Mouse (Mus musculus) heart, embryonic 13.5 days (tissue): Measurements from ENCODE around the gene Olfr313. TPM values are rescaled to one million over a fixed set of nuclear protein-coding genes. Genes with fewer than 3 reads are reported as not detected.

Experiments used
- ATAC-seq: fragments of 200-750 bp; cut with Nextera tagmentation; 2 replicates; pipeline ENCODE4 v1.8.0; 2017; ENCODE audit warnings: moderate TSS enrichment; ENCODE audit not compliant: insufficient number of reproducible peaks, low FRiP score, low TSS enrichment; ENCODE audit errors: extremely low read depth
- H3K27ac ChIP-seq: fragments of 300-500 bp; sonication (generic); replicated peaks from 2 replicates; pipeline ENCODE4 v1.5.1; 2015; ENCODE audit warnings: moderate library complexity, mild to moderate bottlenecking, inconsistent platforms
- H3K27me3 ChIP-seq: fragments of 300-500 bp; sonication (generic); replicated peaks from 2 replicates; pipeline ENCODE4 v1.6.1; 2015; ENCODE audit warnings: mild to moderate bottlenecking, inconsistent platforms
- H3K36me3 ChIP-seq: fragments of 300-500 bp; sonication (generic); 2 replicates; pipeline ENCODE4 v1.6.1; 2015; ENCODE audit warnings: mild to moderate bottlenecking, inconsistent platforms
- H3K4me1 ChIP-seq: fragments of 300-500 bp; sonication (generic); 2 replicates; pipeline ENCODE4 v1.6.1; 2015; ENCODE audit warnings: inconsistent platforms
- H3K4me2 ChIP-seq: fragments of 300-500 bp; sonication (generic); 2 replicates; pipeline ENCODE4 v1.6.1; 2015; ENCODE audit warnings: inconsistent platforms, mild to moderate bottlenecking, moderate library complexity
- H3K4me3 ChIP-seq: fragments of 300-500 bp; sonication (generic); 2 replicates; pipeline ENCODE4 v1.5.1; 2015; ENCODE audit warnings: moderate library complexity, mild to moderate bottlenecking, inconsistent platforms
- H3K9ac ChIP-seq: fragments of 300-500 bp; sonication (generic); 2 replicates; pipeline ENCODE4 v1.6.1; 2015; ENCODE audit warnings: inconsistent platforms, mild to moderate bottlenecking, moderate library complexity
- H3K9me3 ChIP-seq: fragments of 300-500 bp; sonication (generic); 2 replicates; pipeline ENCODE4 v1.6.1; 2016; ENCODE audit warnings: inconsistent platforms
- WGBS: fragments of 180-500 bp; shearing (Covaris S2); methylation state at CpG from one replicate; pipeline ENCODE4 v1.1.7; 2015; ENCODE audit warnings: mixed read lengths; 5-methylcytosine and 5-hydroxymethylcytosine counted together
- polyA plus RNA-seq: library from polyadenylated mRNA; unstranded; fragments of >200 nt; fragmentation: Nextera tagmentation; extraction: Ambion mirVana; gene quantifications from 2 replicates; pipeline ENCODE4 v1.2.1, GENCODE M21; 2015

Gene Olfr313
- polyA plus RNA-seq, 1 experiment from 2014 or later = 0.12 TPM

DNA sequence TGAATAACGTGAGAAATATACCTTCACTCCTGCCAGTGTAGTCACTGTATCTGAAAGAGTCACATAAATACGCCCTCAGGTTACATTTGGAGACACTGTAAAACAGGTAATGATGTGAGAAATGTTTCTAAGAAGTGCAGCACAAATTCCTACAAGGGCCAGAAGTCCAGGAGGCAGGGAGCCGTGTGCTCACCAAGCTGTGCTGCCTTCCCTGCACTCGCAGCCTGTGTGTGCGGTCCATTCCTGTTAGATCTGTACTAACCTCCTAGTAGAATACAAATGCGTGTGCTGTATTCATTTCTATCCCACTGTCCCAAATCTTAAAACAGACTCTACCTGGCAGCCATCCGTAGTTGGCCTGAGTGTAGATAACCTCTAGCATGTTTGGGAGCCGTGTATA, 45.9 kb downstream of the Olfr313 start:
- H3K36me3 ChIP-seq = peaks cover 59% of the 10 kb centered on the region
- no peak overlapping the region for H3K27ac ChIP-seq
- no peak overlapping the region for H3K4me3 ChIP-seq
- ATAC-seq = no peak
- no peak overlapping the region for H3K4me2 ChIP-seq
- 88% methylated on average over 8 of the region's 8 CpGs for WGBS
- H3K27me3 ChIP-seq = no peaks in the 10 kb centered on the region
- H3K9me3 ChIP-seq = peaks cover 43% of the 10 kb centered on the region
- no peaks in the 10 kb centered on the region for H3K4me1 ChIP-seq
- H3K9ac ChIP-seq = no peak overlapping the region

DNA sequence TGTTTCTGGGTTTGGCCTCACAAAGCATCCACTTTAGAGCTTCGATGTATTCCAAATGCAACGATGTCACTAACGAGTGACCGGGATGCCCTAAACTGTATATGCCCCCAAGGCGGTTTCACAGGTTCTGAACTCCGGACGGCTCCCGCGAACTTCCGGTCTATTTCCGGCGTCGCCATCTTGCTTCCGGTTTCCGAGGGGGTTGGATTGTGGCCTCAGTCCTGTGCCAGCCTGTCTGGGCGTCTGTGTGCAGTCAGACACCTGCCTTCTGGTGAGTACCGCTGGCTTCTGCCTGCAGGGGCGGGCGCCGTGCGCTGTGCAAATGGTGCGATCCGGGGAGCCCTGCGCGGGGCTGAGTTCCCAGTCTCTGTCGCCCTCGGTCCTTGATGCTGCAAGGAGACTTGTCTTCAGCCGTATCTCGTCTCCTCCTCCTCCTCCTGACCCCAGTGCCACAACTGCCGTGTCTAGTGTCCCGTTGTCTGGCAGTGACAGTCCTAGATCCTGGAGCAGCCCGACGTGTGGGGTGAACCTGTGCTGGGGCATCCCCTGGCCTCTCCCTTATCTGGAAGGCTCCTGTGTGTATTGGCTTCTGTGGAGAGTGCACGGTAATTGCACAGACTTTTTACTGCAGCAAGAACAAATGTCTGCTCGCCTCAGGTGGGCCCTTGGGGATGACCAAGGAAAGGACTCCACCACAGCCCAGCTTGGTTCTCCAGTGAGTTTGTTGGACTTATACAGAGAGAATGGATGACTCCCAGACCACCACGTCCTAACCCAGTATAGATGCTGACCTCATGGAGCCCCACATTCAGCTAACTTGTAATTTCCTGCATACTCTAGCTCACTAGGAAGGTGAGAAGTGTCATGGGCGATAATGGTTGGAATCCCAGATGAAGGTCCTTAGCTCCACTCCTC, 52.5 kb downstream of the Olfr313 start, which contains the start of gene 2810021J22Rik:
Gene 2810021J22Rik, plus strand, starts transcription at position 178 of the 915 bp plus-strand sequence.
- Histone ChIP-seq H3K36me3 (peaks cover 33% of the 10 kb centered on the region), H3K27me3 (no peaks in the 10 kb centered on the region), H3K4me1 (peaks cover 11% of the 10 kb centered on the region), H3K4me2 (peak within 1 kb of the TSS; percentile 89), H3K4me3 (peak within 1 kb of the TSS; percentile 72), H3K9me3 (peaks cover 3% of the 10 kb centered on the region; the same call in 1 of the 2 replicates), H3K9ac (peak within 1 kb of the TSS; percentile 82), H3K27ac (peak within 1 kb of the TSS; percentile 77)
- peak; percentile 54 for ATAC-seq
- 4% methylated on average over 37 of the region's 37 CpGs for WGBS

DNA sequence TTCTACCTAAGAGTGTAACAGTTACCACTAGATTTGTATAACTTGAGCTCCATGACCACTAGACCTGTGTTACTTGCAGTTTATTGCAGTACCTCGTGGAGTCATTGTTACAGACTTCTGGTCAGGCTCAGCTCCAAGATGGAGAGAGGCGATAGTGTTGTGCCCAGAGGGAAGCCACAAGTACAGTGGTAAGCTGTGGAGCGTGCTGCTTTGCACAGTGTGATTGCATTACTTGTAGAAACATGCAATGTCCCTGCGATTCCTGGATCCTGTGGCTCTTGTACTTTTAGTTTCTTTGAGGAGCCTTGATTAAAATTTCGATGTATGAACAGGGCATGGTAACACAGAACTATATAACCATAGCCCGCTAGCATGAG, 53.1 kb downstream of the Olfr313 start:
- H3K4me2 ChIP-seq = peak overlapping the region; percentile 89
- peak overlapping the region; percentile 82; the same call in 1 of the 2 replicates for H3K9ac ChIP-seq
- no peak overlapping the region for H3K27ac ChIP-seq
- peaks cover 33% of the 10 kb centered on the region for H3K36me3 ChIP-seq
- no peaks in the 10 kb centered on the region for H3K27me3 ChIP-seq
- peaks cover 3% of the 10 kb centered on the region; the same call in 1 of the 2 replicates for H3K9me3 ChIP-seq
- peak overlapping the region; percentile 72 for H3K4me3 ChIP-seq
- WGBS = 84% methylated on average over 6 of the region's 6 CpGs
- peaks cover 11% of the 10 kb centered on the region for H3K4me1 ChIP-seq
- ATAC-seq = no peak

Other genes with a start within 250 kb of the Olfr313 start
- not detected in 2 replicates for gene Olfr224, start 244.4 kb upstream of the Olfr313 start, polyA plus RNA-seq
- gene Olfr325, start 237.3 kb upstream of the Olfr313 start, polyA plus RNA-seq = not detected in 2 replicates
- not detected in 2 replicates for gene Olfr324, start 219.9 kb upstream of the Olfr313 start, polyA plus RNA-seq
- gene 2210407C18Rik, start 198.9 kb upstream of the Olfr313 start, polyA plus RNA-seq = not detected in 2 replicates
- not detected in 2 replicates for gene Olfr323, start 184.5 kb upstream of the Olfr313 start, polyA plus RNA-seq
- 0.68 and 0.96 TPM in 2 replicates for gene Trim58, start 174.5 kb upstream of the Olfr313 start, polyA plus RNA-seq
- not detected in 2 replicates for gene Olfr322, start 156.2 kb upstream of the Olfr313 start, polyA plus RNA-seq
- gene Olfr320, start 133.9 kb upstream of the Olfr313 start, polyA plus RNA-seq = not detected in 2 replicates
- not detected in 2 replicates for gene Olfr319, start 115.8 kb upstream of the Olfr313 start, polyA plus RNA-seq
- gene Olfr318, start 91.0 kb upstream of the Olfr313 start, polyA plus RNA-seq = not detected in 2 replicates
- not detected in 2 replicates for gene Olfr317, start 75.8 kb upstream of the Olfr313 start, polyA plus RNA-seq
- not detected in 2 replicates for gene Olfr316, start 62.3 kb upstream of the Olfr313 start, polyA plus RNA-seq
- not detected in 2 replicates for gene Olfr315, start 41.8 kb upstream of the Olfr313 start, polyA plus RNA-seq
- gene Olfr314, start 32.0 kb upstream of the Olfr313 start, polyA plus RNA-seq = 0.08 TPM in 1 of 2 replicates, not detected in the other
- 0.47 and 0.66 TPM in 2 replicates for gene Fam183b, start 13.0 kb upstream of the Olfr313 start, polyA plus RNA-seq
- gene Olfr312, start 14.2 kb downstream of the Olfr313 start, polyA plus RNA-seq = 0.11 and 0.13 TPM in 2 replicates
- 0.17 and 0.24 TPM in 2 replicates for gene Olfr311, start 24.3 kb downstream of the Olfr313 start, polyA plus RNA-seq
- 3.9 and 5.2 TPM in 2 replicates for gene Gm12258, start 32.2 kb downstream of the Olfr313 start, polyA plus RNA-seq
- 3.3 and 4.4 TPM in 2 replicates for gene 2810021J22Rik, start 52.2 kb downstream of the Olfr313 start, polyA plus RNA-seq
- gene Zfp39, start 89.2 kb downstream of the Olfr313 start, polyA plus RNA-seq = 3.3 and 3.5 TPM in 2 replicates
- 0.16 and 0.41 TPM in 2 replicates for gene Btnl10, start 102.9 kb downstream of the Olfr313 start, polyA plus RNA-seq
- 151 and 166 TPM in 2 replicates for gene Rnf187, start 123.9 kb downstream of the Olfr313 start, polyA plus RNA-seq
- gene Hist3h2ba, start 133.9 kb downstream of the Olfr313 start, polyA plus RNA-seq = 14.4 and 14.9 TPM in 2 replicates
- gene Hist3h2a, start 139.7 kb downstream of the Olfr313 start, polyA plus RNA-seq = 26.4 and 28.5 TPM in 2 replicates
- 0.43 and 0.76 TPM in 2 replicates for gene Trim17, start 139.7 kb downstream of the Olfr313 start, polyA plus RNA-seq
- gene Trim11, start 163.1 kb downstream of the Olfr313 start, polyA plus RNA-seq = 25.6 and 28.2 TPM in 2 replicates